Mouse (Mus musculus) intestine, embryonic 15.5 days (tissue): Measurements from ENCODE around the gene Fam172a. TPM values are rescaled to one million over a fixed set of nuclear protein-coding genes. Genes with fewer than 3 reads are reported as not detected.

ENCODE experiments used
- ATAC-seq: fragments of 200-750 bp; cut with Nextera tagmentation; 2 replicates; pipeline ENCODE4 v1.8.0; 2017; ENCODE audit warnings: moderate TSS enrichment, moderate library complexity
- H3K27ac ChIP-seq: fragments of 300-500 bp; sonication (generic); 2 replicates; pipeline ENCODE4 v1.5.1; 2015; ENCODE audit warnings: mild to moderate bottlenecking, inconsistent platforms
- H3K27me3 ChIP-seq: fragments of 300-500 bp; sonication (generic); replicated peaks from 2 replicates; pipeline ENCODE4 v1.6.1; 2015; ENCODE audit warnings: inconsistent platforms
- H3K36me3 ChIP-seq: fragments of 300-500 bp; sonication (generic); 2 replicates; pipeline ENCODE4 v1.6.1; 2015; ENCODE audit warnings: inconsistent platforms
- H3K4me1 ChIP-seq: fragments of 300-500 bp; sonication (generic); replicated peaks from 2 replicates; pipeline ENCODE4 v1.6.1; 2015; ENCODE audit warnings: inconsistent platforms
- H3K4me2 ChIP-seq: fragments of 300-500 bp; sonication (generic); replicated peaks from 2 replicates; pipeline ENCODE4 v1.6.1; 2015; ENCODE audit warnings: mild to moderate bottlenecking, inconsistent platforms
- H3K4me3 ChIP-seq: fragments of 300-500 bp; sonication (generic); replicated peaks from 2 replicates; pipeline ENCODE4 v1.5.1; 2015; ENCODE audit warnings: inconsistent platforms
- H3K9ac ChIP-seq: fragments of 300-500 bp; sonication (generic); 2 replicates; pipeline ENCODE4 v1.6.1; 2015; ENCODE audit warnings: inconsistent platforms
- H3K9me3 ChIP-seq: fragments of 300-500 bp; sonication (generic); 2 replicates; pipeline ENCODE4 v1.6.1; 2016; ENCODE audit warnings: inconsistent platforms
- WGBS: fragments of 180-500 bp; shearing (Covaris S2); methylation state at CpG from one replicate; pipeline ENCODE4 v1.1.7; 2015; 5-methylcytosine and 5-hydroxymethylcytosine counted together
- polyA plus RNA-seq: library from polyadenylated mRNA; unstranded; fragments of >200 nt; fragmentation: Nextera tagmentation; extraction: Ambion mirVana; gene quantifications from 2 replicates; pipeline ENCODE4 v1.2.1, GENCODE M21; 2015

Fam172a gene
- polyA plus RNA-seq, 1 experiment from 2014 or later, result 30.9 TPM

DNA sequence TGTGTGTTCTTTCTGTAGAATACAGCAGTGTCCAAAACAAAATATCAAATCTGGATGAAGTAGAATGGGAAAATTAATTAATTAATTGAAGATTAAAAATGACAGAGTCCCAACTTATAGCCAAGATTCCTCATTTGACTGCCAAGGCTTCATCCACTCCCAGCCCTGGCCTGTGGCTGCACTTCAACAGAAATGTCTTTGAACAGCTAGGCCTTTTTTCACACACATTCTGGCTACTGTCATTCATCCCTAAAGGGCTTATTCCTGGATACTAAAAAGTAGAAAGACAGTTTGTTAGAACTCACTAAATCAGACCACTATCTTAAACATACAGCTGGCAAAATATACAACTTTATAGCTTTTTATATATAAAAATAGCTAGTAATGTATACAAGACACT, 388.9 kb downstream of the Fam172a start:
- no peaks in the 10 kb centered on the region for H3K9me3 ChIP-seq
- H3K9ac ChIP-seq, result no peak overlapping the region
- H3K4me2 ChIP-seq, result no peak overlapping the region
- H3K4me1 ChIP-seq, result no peaks in the 10 kb centered on the region
- no peaks in the 10 kb centered on the region for H3K27me3 ChIP-seq
- no peak overlapping the region for H3K4me3 ChIP-seq
- no peaks in the 10 kb centered on the region for H3K36me3 ChIP-seq
- H3K27ac ChIP-seq, result no peak overlapping the region
- no peak for ATAC-seq

DNA sequence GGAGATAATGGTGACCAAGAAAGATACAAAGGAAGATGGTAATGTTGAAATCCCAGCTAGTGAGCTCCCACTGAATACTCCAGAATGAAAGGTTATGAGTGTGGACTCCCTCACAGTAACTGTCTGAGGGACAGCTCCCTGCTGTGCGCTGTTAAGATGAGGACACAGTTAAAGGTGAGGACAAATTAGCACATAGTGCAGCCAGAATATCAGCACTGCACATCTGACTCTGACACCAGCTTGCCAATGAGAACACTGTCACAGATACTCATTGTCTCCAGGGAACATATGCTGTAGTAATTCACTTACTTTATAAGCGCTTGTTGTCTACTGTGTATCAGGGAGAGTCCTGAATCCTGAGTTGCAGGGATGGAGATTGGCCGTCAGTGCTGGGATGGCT, 390.1 kb downstream of the Fam172a start:
- H3K4me2 ChIP-seq, result no peak overlapping the region
- H3K4me3 ChIP-seq, result no peak overlapping the region
- ATAC-seq, result no peak
- H3K9ac ChIP-seq, result no peak overlapping the region
- H3K4me1 ChIP-seq, result no peaks in the 10 kb centered on the region
- no peaks in the 10 kb centered on the region for H3K27me3 ChIP-seq
- H3K36me3 ChIP-seq, result no peaks in the 10 kb centered on the region
- WGBS, result 88% methylated on average over 3 of the region's 3 CpGs
- no peaks in the 10 kb centered on the region for H3K9me3 ChIP-seq
- no peak overlapping the region for H3K27ac ChIP-seq

DNA sequence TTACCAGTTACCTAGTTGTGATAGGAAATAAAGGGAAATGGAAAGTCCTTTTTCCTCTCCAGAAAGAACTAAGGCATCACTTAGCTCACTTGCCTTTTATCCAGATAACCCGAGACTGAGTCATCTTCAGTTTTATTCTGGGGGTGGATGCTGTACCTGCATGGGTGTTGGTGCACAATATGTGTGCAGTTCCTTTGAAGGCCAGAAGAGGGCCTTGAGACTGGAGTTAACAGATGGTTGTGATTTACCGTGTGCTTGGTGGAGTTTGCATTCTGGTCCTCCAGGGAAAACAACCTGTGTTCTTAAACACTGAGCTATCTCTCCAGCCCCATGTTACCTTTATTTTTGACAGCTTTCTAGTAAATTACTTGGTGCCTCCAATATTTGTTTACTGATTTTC, 392.5 kb downstream of the Fam172a start:
- Histone ChIP-seq H3K27me3 (no peaks in the 10 kb centered on the region), H3K27ac (no peak overlapping the region), H3K4me2 (no peak overlapping the region), H3K9me3 (no peaks in the 10 kb centered on the region), H3K36me3 (no peaks in the 10 kb centered on the region), H3K4me3 (no peak overlapping the region), H3K4me1 (no peaks in the 10 kb centered on the region), H3K9ac (no peak overlapping the region)
- WGBS, result 76% methylated on average over 2 of the region's 2 CpGs
- no peak for ATAC-seq

DNA sequence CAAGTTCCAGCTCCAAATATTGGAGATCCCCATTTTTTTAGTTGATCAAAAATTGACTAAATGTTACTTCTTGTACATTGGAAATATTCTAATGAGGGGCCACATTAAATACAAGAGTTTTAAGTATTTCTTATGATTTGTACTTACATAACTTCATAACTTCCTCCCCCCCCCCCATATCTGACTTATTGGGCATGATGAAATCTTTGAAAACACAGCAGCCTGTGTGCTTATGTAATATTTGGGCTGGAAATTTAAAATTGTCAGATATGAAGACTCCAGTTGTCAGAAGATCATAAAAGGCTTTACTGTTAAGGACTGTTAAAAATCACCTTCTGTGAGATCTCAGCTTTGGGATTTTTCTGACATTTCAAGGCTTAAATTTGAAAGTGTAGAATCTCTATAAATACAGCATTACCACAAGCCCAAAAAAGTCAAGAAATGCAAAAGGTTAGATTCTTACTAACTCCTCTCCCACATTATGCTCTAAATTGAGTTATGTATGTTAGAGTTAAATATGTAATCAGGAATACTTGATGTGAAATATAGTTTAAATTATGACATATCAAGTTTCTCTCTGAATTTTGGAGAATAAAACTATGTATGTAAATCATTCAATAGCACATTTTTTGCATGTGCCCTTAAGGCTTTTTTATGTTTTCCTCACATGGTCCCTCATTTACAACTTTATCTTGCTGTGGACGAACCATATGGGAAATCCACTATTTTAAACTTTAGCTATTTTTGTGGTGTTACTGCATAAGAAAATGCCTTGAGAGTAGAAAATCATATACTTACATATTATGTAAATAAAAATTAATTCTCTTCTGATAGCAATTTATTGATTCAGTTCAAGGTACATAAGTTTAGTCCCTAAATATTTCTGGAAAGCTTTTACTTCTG, 393.5 kb downstream of the Fam172a start:
- H3K27me3 ChIP-seq, result no peaks in the 10 kb centered on the region
- WGBS, result 78% methylated on average over 1 of the region's 1 CpGs
- H3K36me3 ChIP-seq, result no peaks in the 10 kb centered on the region
- no peak for ATAC-seq
- no peak overlapping the region for H3K4me3 ChIP-seq
- no peak overlapping the region for H3K4me2 ChIP-seq
- no peaks in the 10 kb centered on the region for H3K4me1 ChIP-seq
- no peak overlapping the region for H3K9ac ChIP-seq
- no peak overlapping the region for H3K27ac ChIP-seq
- no peaks in the 10 kb centered on the region for H3K9me3 ChIP-seq

DNA sequence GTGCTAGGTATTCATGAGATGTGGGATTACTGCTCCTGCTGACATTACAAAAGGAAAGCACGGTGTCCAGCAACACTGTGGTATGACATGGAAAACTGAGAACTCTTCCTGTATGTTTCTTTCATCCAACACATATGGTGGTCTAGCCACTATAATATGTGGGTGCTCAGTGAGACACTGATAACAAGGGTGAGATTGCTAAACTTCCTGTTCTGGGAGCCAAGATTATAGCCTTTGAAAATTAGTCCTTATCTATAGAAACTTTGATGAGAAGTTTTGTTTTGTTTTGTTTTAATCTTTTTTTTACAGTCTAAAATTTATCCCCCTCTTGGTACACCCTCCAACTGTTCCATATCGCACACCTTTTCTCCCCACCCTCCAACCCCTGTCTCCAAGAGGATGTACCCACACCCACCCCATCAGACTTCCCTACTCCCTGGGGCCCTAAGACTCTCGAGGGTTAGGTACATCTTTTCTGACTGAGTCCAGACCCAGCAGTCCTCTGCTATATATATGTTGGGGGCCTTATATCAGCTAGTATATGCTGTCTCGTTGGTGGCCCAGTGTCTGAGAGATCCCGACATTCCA, 397.1 kb downstream of the Fam172a start:
- no peaks in the 10 kb centered on the region for H3K36me3 ChIP-seq
- no peak overlapping the region for H3K9ac ChIP-seq
- no peak for ATAC-seq
- no peaks in the 10 kb centered on the region for H3K27me3 ChIP-seq
- no peak overlapping the region for H3K4me2 ChIP-seq
- H3K27ac ChIP-seq, result no peak overlapping the region
- H3K4me1 ChIP-seq, result no peaks in the 10 kb centered on the region
- no peak overlapping the region for H3K4me3 ChIP-seq
- no peaks in the 10 kb centered on the region for H3K9me3 ChIP-seq
- WGBS, result 72% methylated on average over 5 of the region's 5 CpGs

DNA sequence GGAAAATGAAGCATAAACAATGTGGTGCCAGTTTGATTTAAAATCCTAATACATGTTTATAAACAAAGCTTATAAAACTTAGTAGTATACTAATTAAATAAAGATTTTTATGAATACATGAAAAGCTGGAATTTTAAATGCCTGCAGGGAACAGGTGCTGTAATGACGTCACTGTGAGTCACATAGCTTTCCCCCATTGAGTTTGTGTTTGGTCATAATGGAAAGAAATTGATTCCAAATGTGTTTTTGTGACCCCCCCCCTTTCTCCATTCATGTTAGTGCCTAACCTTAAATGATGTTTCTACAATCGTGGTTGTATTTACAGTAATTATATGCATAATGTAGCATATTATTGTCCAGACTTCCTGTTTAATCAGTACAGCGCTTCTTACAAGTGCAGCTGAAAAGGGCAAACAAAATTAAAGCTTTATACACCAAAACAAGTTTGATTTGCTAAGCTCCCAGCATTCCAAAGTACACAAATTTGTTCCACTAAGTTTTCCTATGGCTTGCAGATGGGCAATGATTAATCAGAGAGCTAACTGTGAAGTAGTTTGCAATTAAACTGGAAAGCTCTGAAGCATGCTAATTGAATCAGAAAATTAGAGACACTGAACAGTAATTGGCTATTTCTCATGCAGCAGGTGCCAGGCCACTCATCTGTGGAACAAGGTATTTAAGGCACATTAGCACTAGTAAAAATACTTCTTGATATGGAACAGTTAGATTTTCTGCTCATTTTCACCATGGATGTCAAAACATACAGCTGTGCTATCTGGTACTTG, 398.1 kb downstream of the Fam172a start:
- Histone ChIP-seq H3K36me3 (no peaks in the 10 kb centered on the region), H3K4me2 (no peak overlapping the region), H3K27me3 (no peaks in the 10 kb centered on the region), H3K4me1 (no peaks in the 10 kb centered on the region), H3K4me3 (no peak overlapping the region), H3K9ac (no peak overlapping the region), H3K27ac (no peak overlapping the region), H3K9me3 (no peaks in the 10 kb centered on the region)
- WGBS, result 47% methylated on average over 3 of the region's 3 CpGs
- no peak for ATAC-seq

DNA sequence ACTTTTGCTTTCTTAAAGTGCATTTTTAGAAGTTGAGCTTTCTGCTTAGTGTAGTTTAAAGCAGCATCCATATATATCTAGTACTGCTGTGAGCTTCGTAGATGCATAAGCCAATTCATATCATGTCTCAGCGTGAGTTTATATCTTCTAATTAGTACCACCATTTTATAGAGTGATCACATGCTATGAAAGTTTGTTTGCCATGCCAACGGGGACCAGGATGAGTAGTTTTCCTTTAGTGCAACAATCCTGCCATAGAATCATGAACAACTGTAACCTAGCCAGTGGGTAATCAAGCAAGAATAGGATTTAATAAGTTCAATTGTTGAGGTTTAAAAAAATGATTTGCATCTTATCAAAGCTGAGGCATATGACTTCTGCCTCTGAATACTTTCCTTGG, 398.8 kb downstream of the Fam172a start:
- Histone ChIP-seq H3K27ac (no peak overlapping the region), H3K4me3 (no peak overlapping the region), H3K4me1 (no peaks in the 10 kb centered on the region), H3K4me2 (no peak overlapping the region), H3K27me3 (no peaks in the 10 kb centered on the region), H3K36me3 (no peaks in the 10 kb centered on the region), H3K9me3 (no peaks in the 10 kb centered on the region), H3K9ac (no peak overlapping the region)
- whole genome bisulfite sequencing, result 74% methylated on average over 3 of the region's 3 CpGs
- ATAC-seq, result no peak

DNA sequence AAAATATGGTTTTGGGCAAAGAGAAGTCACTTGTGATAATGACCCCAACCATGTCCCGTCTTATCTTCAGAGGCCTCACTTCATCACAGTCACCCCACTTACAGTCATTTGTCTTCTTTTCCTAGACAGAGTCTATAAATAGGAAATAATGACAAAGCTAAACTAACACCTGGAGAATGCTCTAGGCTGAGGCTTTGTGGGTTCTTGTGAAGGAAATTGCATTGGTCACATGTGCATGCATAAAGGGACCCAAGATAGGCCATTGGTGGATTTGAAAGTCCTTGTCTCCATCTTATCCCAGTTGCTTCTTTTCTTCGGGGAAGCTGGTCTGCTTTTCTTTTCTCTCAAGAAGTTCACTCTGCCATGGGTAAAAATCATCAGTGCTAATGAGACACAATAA, 400.5 kb downstream of the Fam172a start:
- Histone ChIP-seq H3K4me1 (no peaks in the 10 kb centered on the region), H3K36me3 (no peaks in the 10 kb centered on the region), H3K4me2 (no peak overlapping the region), H3K9ac (no peak overlapping the region), H3K9me3 (no peaks in the 10 kb centered on the region), H3K27me3 (no peaks in the 10 kb centered on the region), H3K4me3 (no peak overlapping the region), H3K27ac (no peak overlapping the region)
- no peak for ATAC-seq
- WGBS, result 61% methylated on average over 2 of the region's 2 CpGs

DNA sequence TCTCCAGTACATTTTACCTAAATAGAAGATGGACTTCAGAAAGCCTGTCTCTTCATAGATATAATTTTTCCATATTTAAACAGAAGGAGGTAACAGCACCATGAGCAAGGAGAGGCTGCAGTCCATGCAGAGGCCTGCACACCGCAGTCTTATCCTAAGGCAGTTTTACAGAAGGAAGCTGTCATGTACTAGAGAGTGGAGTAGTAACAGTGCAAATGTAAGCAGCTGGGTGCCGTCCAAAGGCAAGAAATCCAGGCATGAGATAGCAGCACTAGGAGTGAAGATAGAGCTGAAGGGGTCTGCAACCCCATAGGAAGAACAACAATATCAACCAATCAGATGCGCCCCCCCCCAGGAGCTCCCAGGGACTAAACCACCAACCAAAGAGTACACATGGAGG, 403.0 kb downstream of the Fam172a start:
- Histone ChIP-seq H3K4me1 (no peaks in the 10 kb centered on the region), H3K27me3 (no peaks in the 10 kb centered on the region), H3K36me3 (no peaks in the 10 kb centered on the region), H3K27ac (no peak overlapping the region), H3K4me3 (no peak overlapping the region), H3K9ac (no peak overlapping the region), H3K4me2 (no peak overlapping the region), H3K9me3 (no peaks in the 10 kb centered on the region)
- 65% methylated on average over 3 of the region's 3 CpGs for WGBS
- no peak for ATAC-seq

DNA sequence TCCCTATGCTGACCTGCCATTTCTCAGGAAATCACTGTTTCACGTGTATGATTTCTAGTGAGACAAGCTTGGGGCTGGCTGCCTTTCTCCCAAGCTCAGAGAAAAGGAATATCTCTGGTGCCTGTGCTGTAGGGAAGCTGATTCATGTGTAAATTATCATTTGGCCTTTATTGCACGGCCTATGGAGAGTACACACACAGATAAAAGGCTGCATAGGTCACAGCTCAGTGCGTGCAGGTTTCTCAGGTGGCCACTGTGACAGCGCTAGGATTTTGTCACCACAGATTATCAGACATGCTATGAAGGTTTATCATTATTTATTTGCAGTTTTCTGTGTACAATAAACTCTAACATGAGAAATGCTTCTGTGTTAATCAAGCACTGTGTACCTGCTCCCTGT, 408.8 kb downstream of the Fam172a start:
- Histone ChIP-seq H3K27me3 (no peaks in the 10 kb centered on the region), H3K27ac (no peak overlapping the region), H3K4me2 (no peak overlapping the region), H3K4me1 (no peaks in the 10 kb centered on the region), H3K9me3 (no peaks in the 10 kb centered on the region), H3K4me3 (no peak overlapping the region), H3K36me3 (no peaks in the 10 kb centered on the region), H3K9ac (no peak overlapping the region)
- no peak for ATAC-seq
- WGBS, result 76% methylated on average over 4 of the region's 4 CpGs

DNA sequence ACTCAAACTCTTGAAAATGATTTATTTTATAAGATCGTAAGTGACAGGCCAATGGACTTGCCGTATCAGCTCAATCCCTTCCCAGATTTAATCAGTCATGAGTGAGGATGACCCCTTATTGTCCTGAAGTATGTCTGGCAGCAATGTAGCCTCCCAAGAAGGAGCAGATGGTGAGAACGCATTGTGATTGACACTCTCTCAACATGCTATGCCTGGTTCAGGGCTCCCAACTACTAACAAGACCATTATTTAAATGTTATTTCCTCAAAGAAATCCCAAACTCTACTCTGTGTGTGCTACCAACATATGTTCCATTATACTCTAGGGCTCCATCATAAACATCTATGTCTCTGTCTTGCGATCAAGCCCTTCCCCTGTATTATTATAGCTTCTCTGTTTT, 412.1 kb downstream of the Fam172a start:
- 90% methylated on average over 4 of the region's 4 CpGs for WGBS
- ATAC-seq, result no peak
- no peaks in the 10 kb centered on the region for H3K36me3 ChIP-seq
- no peak overlapping the region for H3K4me3 ChIP-seq
- no peaks in the 10 kb centered on the region for H3K4me1 ChIP-seq
- no peak overlapping the region for H3K9ac ChIP-seq
- no peaks in the 10 kb centered on the region for H3K9me3 ChIP-seq
- H3K27me3 ChIP-seq, result no peaks in the 10 kb centered on the region
- H3K27ac ChIP-seq, result no peak overlapping the region
- no peak overlapping the region for H3K4me2 ChIP-seq

DNA sequence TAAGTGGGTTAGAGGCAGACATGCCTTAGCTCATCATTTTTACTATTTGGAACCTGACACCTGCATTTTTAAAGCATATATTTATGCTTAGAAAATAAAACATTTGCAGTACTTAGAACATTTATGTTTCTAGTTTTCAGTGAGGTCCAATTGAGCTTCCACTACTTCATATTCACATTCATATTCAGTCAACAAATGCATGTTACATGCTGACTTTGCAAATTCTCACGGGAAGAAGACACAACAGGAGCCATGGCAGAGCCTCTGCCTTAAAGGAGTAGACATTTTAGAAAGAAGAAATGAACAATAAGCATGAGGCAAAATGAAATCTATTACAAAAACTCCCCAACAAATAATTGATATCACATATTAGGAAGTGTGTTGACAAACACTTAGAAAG, 416.9 kb downstream of the Fam172a start:
- H3K36me3 ChIP-seq, result no peaks in the 10 kb centered on the region
- H3K9ac ChIP-seq, result no peak overlapping the region
- H3K27ac ChIP-seq, result no peak overlapping the region
- no peak overlapping the region for H3K4me2 ChIP-seq
- H3K27me3 ChIP-seq, result no peaks in the 10 kb centered on the region
- H3K4me3 ChIP-seq, result no peak overlapping the region
- WGBS, result 84% methylated on average over 1 of the region's 1 CpGs
- no peak for ATAC-seq
- no peaks in the 10 kb centered on the region for H3K4me1 ChIP-seq
- no peaks in the 10 kb centered on the region for H3K9me3 ChIP-seq
